Mouse (Mus musculus): ENCODE data around the gene Atp2a2.

DNA sequence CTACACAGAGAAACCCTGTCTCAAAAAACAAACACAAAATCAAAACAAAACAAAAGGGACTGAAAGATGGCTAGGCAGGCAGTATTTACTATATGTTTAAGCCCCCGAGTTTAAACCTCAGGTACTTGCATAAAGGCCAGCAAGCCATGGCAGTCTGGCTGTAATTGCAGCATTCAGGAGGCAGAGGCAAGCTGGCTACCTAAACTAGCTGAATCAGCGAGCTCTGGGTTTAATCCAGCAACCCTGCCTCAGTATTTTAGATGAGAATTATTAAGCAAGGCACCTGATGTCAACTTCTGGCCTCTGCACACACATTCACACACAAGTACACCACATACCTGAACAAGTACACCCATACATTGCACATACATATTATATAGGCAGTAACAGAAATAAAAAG is 4.0 kb downstream of the Atp2a2 start:
- no peak for TF ChIP-seq CTCF (IDR thresholded peaks at IDR 0.05; ENCODE audit: borderline replicate concordance, extremely low read depth, insufficient read depth, insufficient read length)
- TF ChIP-seq POLR2A (IDR thresholded peaks at IDR 0.05; ENCODE audit: borderline replicate concordance, extremely low read depth, insufficient read depth, insufficient read length, poor library complexity, severe bottlenecking) = no peak
